Mouse (Mus musculus) neural tube, embryonic 12.5 days (tissue): ENCODE measurements around the gene Gm28042. TPM values are rescaled to one million over a fixed set of nuclear protein-coding genes. Genes with fewer than 3 reads are reported as not detected.

ENCODE experiments used
- ATAC-seq: fragments of 200-750 bp; cut with Nextera tagmentation; 2 replicates; pipeline ENCODE4 v1.8.0; 2017; ENCODE audit warnings: low read depth, mild to moderate bottlenecking, moderate TSS enrichment, moderate library complexity; ENCODE audit not compliant: low FRiP score
- H3K27ac ChIP-seq: fragments of 300-500 bp; sonication (generic); 2 replicates; pipeline ENCODE4 v1.5.1; 2016
- H3K27me3 ChIP-seq: fragments of 300-500 bp; sonication (generic); replicated peaks from 2 replicates; pipeline ENCODE4 v1.6.1; 2016; ENCODE audit warnings: mild to moderate bottlenecking
- H3K36me3 ChIP-seq: fragments of 300-500 bp; sonication (generic); 2 replicates; pipeline ENCODE4 v1.6.1; 2016; ENCODE audit warnings: mild to moderate bottlenecking
- H3K4me1 ChIP-seq: fragments of 300-500 bp; sonication (generic); 2 replicates; pipeline ENCODE4 v1.6.1; 2016
- H3K4me2 ChIP-seq: fragments of 300-500 bp; sonication (generic); replicated peaks from 2 replicates; pipeline ENCODE4 v1.6.1; 2016; ENCODE audit warnings: mild to moderate bottlenecking
- H3K4me3 ChIP-seq: fragments of 300-500 bp; sonication (generic); 2 replicates; pipeline ENCODE4 v1.5.1; 2016
- H3K9ac ChIP-seq: fragments of 300-500 bp; sonication (generic); 2 replicates; pipeline ENCODE4 v1.6.1; 2016; ENCODE audit warnings: mild to moderate bottlenecking
- H3K9me3 ChIP-seq: fragments of 300-500 bp; sonication (generic); 2 replicates; pipeline ENCODE4 v1.6.1; 2016; ENCODE audit warnings: mild to moderate bottlenecking
- WGBS: fragments of 180-500 bp; shearing (Covaris S2); methylation state at CpG from one replicate; pipeline ENCODE4 v1.1.7; 2016; 5-methylcytosine and 5-hydroxymethylcytosine counted together
- polyA plus RNA-seq: library from polyadenylated mRNA; unstranded; fragments of >200 nt; fragmentation: Nextera tagmentation; extraction: Ambion mirVana; gene quantifications from 2 replicates; pipeline ENCODE4 v1.2.1, GENCODE M21; 2016

The Gm28042 gene
- polyA plus RNA-seq, 1 experiment from 2014 or later = 6.3 TPM

DNA sequence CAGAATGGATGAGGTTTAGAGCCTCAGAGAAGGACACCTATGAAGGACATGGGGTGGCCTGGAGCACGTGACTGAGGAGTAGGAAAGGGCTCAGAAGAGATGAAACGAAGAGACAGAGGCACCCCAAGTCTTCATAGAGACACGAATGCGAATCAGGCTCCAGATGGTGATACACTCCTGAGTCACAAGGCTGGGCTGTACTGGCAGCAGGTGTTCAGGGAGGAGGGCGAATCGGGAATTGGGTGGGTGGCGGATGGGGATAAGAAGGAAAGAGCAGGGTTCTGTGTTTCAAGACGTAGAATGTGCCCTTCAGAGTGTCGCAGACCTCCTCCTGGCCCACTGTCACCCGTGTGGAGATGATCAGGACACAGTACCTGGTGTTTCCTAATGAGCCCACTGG, 38.0 kb downstream of the Gm28042 start:
- Histone ChIP-seq H3K4me3 (no peak overlapping the region), H3K9me3 (no peaks in the 10 kb centered on the region), H3K4me2 (no peak overlapping the region), H3K27ac (no peak overlapping the region), H3K9ac (no peak overlapping the region), H3K36me3 (no peaks in the 10 kb centered on the region), H3K27me3 (0 out of 2 replicates have a peak, but pooled peaks cover 3% of the 10 kb centered on the region), H3K4me1 (no peaks in the 10 kb centered on the region)
- 90% methylated on average over 10 of the region's 10 CpGs for WGBS
- no peak for ATAC-seq

DNA sequence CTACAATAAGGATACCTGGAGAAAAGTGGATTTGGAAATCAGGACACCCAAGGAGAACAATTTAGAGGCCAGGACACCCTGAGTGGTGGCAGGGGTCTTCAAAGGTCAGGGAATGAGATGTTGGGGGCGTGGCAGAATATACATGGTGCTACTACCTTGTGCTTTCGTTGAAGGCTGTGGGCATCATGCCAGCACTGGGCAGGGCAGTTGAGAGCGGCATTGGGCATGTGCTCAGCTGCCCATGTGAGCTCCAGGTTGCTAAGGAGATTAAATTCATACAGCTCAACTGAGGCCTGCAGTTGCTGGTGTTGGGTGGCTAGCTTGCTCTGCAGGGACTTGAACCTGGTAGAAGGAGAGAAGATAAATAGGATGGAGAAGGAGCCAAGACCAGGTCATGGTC, 38.9 kb downstream of the Gm28042 start:
- no peak for ATAC-seq
- Histone ChIP-seq H3K4me3 (no peak overlapping the region), H3K27ac (no peak overlapping the region), H3K4me1 (no peaks in the 10 kb centered on the region), H3K9me3 (no peaks in the 10 kb centered on the region), H3K36me3 (no peaks in the 10 kb centered on the region), H3K4me2 (no peak overlapping the region), H3K27me3 (0 out of 2 replicates have a peak, but pooled peaks cover 3% of the 10 kb centered on the region), H3K9ac (no peak overlapping the region)
- 90% methylated on average over 3 of the region's 3 CpGs for WGBS

DNA sequence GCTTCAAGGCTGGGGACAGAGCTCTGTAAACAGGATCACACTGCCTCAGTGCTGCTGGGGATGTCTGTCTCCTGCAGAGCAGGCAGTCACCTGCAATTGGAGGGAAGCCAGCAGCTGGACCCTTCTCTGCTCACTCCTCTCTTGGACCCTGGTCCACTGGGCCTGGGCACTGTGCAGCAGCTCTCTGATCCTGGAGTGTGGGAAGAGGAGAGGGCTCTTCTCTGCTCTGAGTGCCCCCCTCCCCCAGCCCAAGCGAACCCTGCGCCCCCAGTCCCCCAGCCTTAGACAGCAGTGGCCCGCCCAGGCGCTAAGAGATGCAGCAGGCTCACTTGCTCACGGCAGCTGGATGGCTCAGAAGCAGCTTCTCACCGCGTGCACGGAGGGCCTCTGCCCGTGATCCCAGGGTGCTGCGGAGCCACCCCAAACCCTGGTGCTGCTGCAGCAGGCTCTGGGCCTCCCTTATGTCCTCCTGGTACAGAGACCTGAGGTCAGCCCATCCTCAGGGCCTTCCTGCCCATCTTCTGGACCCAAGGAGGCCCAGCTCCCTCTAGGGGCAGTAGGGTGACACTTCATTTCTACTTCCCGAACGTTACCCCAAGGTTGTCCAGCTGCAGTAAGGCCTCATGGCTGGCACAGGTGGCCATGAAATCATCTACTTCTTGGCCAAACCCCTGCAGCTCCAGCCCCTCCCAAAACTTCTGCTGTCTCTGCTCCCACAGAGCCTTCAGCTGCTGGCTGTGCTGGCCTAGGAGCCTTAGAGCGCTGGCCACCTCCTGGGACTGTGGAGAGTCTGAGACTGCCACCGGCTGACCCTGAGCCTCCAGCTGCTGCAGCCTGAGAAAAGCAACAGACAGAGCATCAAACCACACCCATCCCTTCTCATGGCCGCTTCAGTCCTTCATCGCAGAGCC, 41.5 kb downstream of the Gm28042 start:
- no peaks in the 10 kb centered on the region for H3K36me3 ChIP-seq
- H3K4me2 ChIP-seq = 0 out of 2 replicates have a peak overlapping the region, but pooled peaks have one; percentile 15
- H3K4me3 ChIP-seq = no peak overlapping the region
- WGBS = 43% methylated on average over 16 of the region's 16 CpGs
- ATAC-seq = peak; percentile 25; the same call in 1 of the 2 replicates
- H3K4me1 ChIP-seq = no peaks in the 10 kb centered on the region
- 0 out of 2 replicates have a peak, but pooled peaks cover 3% of the 10 kb centered on the region for H3K27me3 ChIP-seq
- no peak overlapping the region for H3K9ac ChIP-seq
- H3K27ac ChIP-seq = no peak overlapping the region
- no peaks in the 10 kb centered on the region for H3K9me3 ChIP-seq

DNA sequence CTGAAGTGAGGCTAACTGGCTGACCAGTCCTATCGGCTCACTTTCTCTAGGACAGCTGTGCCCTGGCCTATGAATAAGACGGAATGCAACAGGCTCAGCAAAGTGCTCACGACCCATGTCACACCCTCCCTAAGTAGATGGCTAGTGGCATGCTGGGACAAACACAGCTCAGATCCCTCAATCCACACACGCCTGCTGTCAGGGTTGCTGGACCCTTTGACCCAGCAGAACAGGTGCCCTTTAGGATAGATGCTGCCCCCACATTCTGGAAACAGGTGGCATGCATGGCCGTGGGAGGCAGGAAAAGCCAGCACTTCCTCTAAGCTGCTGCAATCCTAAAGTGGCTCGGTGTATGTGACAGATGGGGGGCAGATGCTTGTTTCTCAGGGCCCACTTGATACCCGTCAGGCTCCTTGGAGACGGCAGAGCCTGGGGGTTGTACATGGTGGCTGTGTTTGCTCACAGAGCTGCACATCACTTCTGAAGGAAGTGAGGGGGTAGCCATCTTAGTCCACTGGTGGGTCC, 42.2 kb downstream of the Gm28042 start:
- no peak overlapping the region for H3K4me3 ChIP-seq
- 76% methylated on average over 8 of the region's 8 CpGs for WGBS
- no peak for ATAC-seq
- H3K4me2 ChIP-seq = no peak overlapping the region
- no peak overlapping the region for H3K9ac ChIP-seq
- no peaks in the 10 kb centered on the region for H3K4me1 ChIP-seq
- no peaks in the 10 kb centered on the region for H3K36me3 ChIP-seq
- H3K27ac ChIP-seq = no peak overlapping the region
- H3K27me3 ChIP-seq = peaks cover 6% of the 10 kb centered on the region; the same call in 1 of the 2 replicates
- H3K9me3 ChIP-seq = no peaks in the 10 kb centered on the region

DNA sequence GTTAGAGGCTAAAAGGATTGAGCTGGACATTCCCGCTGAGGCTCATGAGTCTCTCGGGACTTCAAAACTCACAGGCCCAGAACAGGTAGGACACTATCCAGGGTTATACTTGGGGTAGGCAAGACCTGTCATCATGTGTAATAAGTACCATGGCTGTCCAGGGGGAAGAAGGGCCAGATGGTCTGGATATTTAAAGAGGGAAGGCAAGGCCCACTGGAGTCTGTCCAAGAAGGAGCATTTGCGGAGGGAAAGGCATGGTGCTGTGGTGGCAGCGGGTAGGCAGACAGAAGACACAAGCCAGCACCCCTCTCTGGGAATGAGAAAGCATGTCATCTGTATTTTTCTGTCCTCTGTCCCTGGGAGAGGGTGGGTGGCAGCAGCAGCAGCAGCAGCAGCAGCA, 46.8 kb downstream of the Gm28042 start:
- Histone ChIP-seq H3K4me1 (no peaks in the 10 kb centered on the region; the same call in 1 of the 2 replicates), H3K4me3 (no peak overlapping the region), H3K9me3 (no peaks in the 10 kb centered on the region), H3K27me3 (peaks cover 34% of the 10 kb centered on the region), H3K4me2 (no peak overlapping the region), H3K36me3 (no peaks in the 10 kb centered on the region), H3K9ac (no peak overlapping the region), H3K27ac (no peak overlapping the region)
- no peak for ATAC-seq
- WGBS = 96% methylated on average over 4 of the region's 4 CpGs

DNA sequence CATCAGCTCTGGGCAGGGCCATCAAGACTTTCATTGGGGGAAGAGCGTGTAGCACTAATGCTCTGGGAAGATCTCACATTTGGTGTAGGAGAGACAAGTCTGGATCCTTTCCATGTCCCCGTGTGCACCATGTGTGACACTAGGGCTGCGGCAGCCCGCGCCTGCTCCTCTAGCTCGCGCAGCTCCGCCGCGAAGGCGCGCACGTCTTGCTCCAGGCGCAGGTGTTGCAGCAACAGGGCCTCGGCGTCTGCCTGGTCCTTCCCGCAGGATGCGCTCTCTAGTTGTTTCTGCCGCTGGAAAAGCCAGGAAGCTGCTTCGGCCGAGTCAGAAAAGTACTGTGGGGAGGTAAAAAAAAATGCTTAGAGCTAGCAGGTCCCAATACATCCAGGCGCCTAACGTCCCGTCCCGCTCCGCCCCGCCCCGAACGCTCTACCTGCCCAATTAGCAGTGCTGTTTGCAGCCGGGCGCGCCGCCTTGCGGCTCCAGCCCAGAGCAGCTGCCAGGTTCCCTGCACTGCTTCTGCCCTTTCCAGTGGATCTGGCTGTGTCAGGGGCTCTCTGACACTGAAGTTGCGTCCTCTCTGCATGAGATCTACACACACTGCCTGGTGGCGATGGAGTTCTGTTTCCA, 48.9 kb downstream of the Gm28042 start:
- no peaks in the 10 kb centered on the region; the same call in 1 of the 2 replicates for H3K4me1 ChIP-seq
- H3K27me3 ChIP-seq = peaks cover 35% of the 10 kb centered on the region
- 0 out of 2 replicates have a peak, but pooled peaks have one; percentile 41 for ATAC-seq
- H3K27ac ChIP-seq = no peak overlapping the region
- H3K9me3 ChIP-seq = no peaks in the 10 kb centered on the region
- 2% methylated on average over 36 of the region's 36 CpGs for WGBS
- H3K4me3 ChIP-seq = peak overlapping the region; percentile 22
- 0 out of 2 replicates have a peak overlapping the region, but pooled peaks have one; percentile 21 for H3K9ac ChIP-seq
- peak overlapping the region; percentile 61 for H3K4me2 ChIP-seq
- no peaks in the 10 kb centered on the region for H3K36me3 ChIP-seq

DNA sequence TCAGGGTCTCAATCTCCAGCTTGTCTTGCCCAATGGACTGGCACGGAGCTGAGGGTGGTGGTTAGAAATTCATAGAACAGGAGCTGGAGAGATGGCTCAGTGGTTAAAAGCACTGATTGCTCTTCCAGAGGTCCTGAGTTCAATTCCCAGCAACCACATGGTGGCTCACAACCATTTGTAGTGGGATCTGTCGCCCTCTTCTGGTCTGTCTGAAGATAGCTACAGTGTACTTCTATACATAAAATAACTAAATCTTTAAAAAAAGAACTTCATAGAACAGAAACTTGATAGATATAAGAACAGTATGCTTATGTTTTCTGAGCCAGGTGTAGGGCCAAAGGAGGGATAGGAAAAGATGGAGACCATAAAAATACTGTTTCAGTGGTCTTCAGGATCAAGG, 55.1 kb downstream of the Gm28042 start:
- H3K9me3 ChIP-seq = no peaks in the 10 kb centered on the region
- no peak overlapping the region for H3K27ac ChIP-seq
- 72% methylated on average over 2 of the region's 2 CpGs for WGBS
- H3K27me3 ChIP-seq = peaks cover 5% of the 10 kb centered on the region; the same call in 1 of the 2 replicates
- no peaks in the 10 kb centered on the region for H3K36me3 ChIP-seq
- no peak for ATAC-seq
- no peak overlapping the region for H3K9ac ChIP-seq
- no peak overlapping the region for H3K4me2 ChIP-seq
- H3K4me3 ChIP-seq = no peak overlapping the region
- H3K4me1 ChIP-seq = no peaks in the 10 kb centered on the region

DNA sequence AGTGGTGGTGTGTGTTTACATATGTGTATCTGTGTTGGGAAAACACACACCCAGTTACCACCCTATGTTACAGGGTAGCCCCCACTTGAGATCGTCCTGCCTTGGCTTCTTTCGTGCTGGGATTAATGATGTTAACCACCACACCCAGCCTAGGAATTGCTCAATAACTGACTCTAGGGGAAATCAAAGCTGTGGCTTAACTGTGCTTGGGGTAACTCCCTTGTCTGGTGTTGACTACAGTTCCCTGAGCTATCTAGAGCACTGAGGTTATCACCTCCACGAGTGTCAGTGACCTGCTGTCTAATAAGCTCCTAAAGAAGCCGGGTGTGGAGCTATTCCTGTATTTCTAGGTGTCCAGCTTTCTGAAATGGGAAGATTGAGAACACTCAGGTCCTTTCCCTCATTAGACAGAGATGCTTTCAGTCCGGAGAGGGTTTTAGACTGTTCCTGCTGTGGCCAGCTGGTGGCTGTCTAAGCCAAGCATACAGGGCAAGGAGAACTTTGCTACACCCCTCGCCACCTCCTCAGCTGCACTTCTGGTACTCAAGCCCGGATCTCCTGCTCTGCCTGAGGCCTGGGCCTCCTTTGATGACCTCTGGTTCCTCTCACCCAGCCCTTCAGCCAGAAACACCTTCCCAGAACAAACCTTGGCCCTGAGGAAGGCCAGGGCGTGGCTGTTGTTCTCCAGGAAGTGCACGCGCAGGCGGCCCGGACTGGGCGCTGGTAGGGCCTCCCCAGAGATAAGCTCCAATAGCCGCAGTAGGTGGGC, 57.5 kb downstream of the Gm28042 start:
- Histone ChIP-seq H3K9me3 (no peaks in the 10 kb centered on the region), H3K4me3 (no peak overlapping the region), H3K36me3 (no peaks in the 10 kb centered on the region), H3K4me1 (no peaks in the 10 kb centered on the region), H3K27me3 (0 out of 2 replicates have a peak, but pooled peaks cover 3% of the 10 kb centered on the region), H3K27ac (no peak overlapping the region), H3K9ac (no peak overlapping the region), H3K4me2 (no peak overlapping the region)
- 80% methylated on average over 14 of the region's 14 CpGs for WGBS
- no peak for ATAC-seq

DNA sequence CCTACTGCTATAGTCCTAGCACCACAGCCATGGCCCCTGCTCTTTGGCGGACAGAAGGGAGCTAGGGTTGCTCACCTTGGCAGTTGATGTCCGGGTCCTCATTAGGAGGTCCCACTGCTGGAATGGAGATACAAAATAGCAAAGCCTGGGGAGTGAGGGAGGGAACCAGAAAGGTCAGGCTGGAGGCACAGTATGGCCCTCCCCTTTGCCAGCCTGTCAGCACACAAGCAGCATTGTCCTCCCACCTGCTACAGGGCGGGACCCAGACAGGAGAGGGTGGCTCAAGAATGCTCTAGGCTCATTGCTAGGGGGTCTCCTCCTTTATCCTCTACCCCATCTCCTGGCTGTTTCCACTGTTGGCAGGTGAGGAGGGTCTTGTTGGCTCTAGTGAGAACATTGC, 58.7 kb downstream of the Gm28042 start:
- H3K9ac ChIP-seq = no peak overlapping the region
- H3K36me3 ChIP-seq = no peaks in the 10 kb centered on the region
- H3K4me1 ChIP-seq = no peaks in the 10 kb centered on the region
- 0 out of 2 replicates have a peak, but pooled peaks cover 3% of the 10 kb centered on the region for H3K27me3 ChIP-seq
- H3K4me2 ChIP-seq = no peak overlapping the region
- WGBS = 90% methylated on average over 3 of the region's 3 CpGs
- H3K27ac ChIP-seq = no peak overlapping the region
- H3K4me3 ChIP-seq = no peak overlapping the region
- ATAC-seq = no peak
- no peaks in the 10 kb centered on the region for H3K9me3 ChIP-seq

DNA sequence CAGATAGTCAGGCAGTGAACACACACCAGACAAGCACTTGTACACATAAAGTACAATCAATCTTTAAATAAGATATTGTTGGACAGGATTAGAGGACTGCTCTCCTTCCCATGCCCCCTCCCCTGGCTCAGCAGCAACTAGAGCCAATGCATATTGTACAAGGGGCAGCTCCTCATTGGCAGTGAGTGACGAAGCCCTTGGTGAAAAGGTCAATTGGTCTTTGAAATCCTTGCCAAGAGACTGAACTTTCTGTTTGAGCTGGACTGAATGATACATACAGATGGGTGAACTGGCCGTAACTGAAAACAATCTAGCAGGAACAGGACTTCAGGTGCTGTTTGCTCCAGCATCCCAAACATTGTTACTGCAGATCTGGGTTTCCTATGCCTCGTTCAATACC, 60.1 kb downstream of the Gm28042 start:
- no peak for ATAC-seq

DNA sequence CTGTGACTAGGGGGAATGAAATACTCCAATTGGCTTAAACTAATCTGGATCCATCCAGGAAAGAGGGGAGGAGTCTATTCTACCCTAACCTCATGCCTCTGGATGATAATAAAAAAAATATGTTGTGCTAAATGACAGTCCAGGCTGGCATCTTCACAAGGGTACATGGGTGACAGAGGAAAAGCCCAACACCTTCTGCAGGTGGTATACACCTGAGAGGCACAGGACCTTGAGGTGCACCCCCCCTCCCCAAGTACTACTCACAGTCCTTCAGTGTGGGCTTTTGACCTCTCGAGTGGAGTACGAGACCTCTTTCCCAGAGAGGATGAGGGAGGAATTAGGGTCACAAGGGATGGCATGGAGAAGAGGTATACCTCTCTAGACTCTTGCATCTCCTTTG, 60.6 kb downstream of the Gm28042 start:
- Histone ChIP-seq H3K27ac (no peak overlapping the region), H3K9ac (no peak overlapping the region), H3K27me3 (no peaks in the 10 kb centered on the region), H3K36me3 (no peaks in the 10 kb centered on the region), H3K4me1 (no peaks in the 10 kb centered on the region), H3K4me3 (no peak overlapping the region), H3K9me3 (no peaks in the 10 kb centered on the region), H3K4me2 (no peak overlapping the region)
- ATAC-seq = no peak
- 90% methylated on average over 2 of the region's 2 CpGs for WGBS

More for the DNA sequence above, 60.1 kb downstream of the Gm28042 start:
- no peak overlapping the region for H3K4me3 ChIP-seq
- no peaks in the 10 kb centered on the region for H3K4me1 ChIP-seq
- H3K36me3 ChIP-seq = no peaks in the 10 kb centered on the region
- H3K9me3 ChIP-seq = no peaks in the 10 kb centered on the region
- H3K9ac ChIP-seq = no peak overlapping the region
- H3K27ac ChIP-seq = no peak overlapping the region
- 86% methylated on average over 3 of the region's 3 CpGs for WGBS
- no peak overlapping the region for H3K4me2 ChIP-seq
- H3K27me3 ChIP-seq = no peaks in the 10 kb centered on the region
